Mouse (Mus musculus) bone marrow, adult 2 months (tissue): ENCODE data around the gene Prdm9. TPM values are rescaled to one million over a fixed set of nuclear protein-coding genes. Genes with fewer than 3 reads are reported as not detected.

Experiments used
- H3K27ac ChIP-seq: fragments of 200-500 bp; 2 replicates; pipeline ENCODE4 v1.5.1; 2012; ENCODE audit warnings: low read depth, mild to moderate bottlenecking, control low read depth, inconsistent platforms, low read length; ENCODE audit not compliant: control insufficient read depth, poor library complexity, insufficient read depth
- H3K4me1 ChIP-seq: fragments of 200-500 bp; 2 replicates; pipeline ENCODE4 v1.6.1; 2011; ENCODE audit warnings: low read length; ENCODE audit not compliant: control insufficient read depth, insufficient read depth
- H3K4me3 ChIP-seq: fragments of 200-500 bp; replicated peaks from 2 replicates; pipeline ENCODE3; 2011; ENCODE audit warnings: mild to moderate bottlenecking, low read depth, low read length, control low read depth; ENCODE audit not compliant: control insufficient read depth
- CTCF ChIP-seq: fragments of 200-500 bp; IDR thresholded peaks from 2 replicates; pipeline ENCODE4 v1.5.1; 2011; ENCODE audit warnings: low read length, control low read depth; ENCODE audit not compliant: control insufficient read depth, insufficient read depth
- POLR2A ChIP-seq: fragments of 200-500 bp; IDR thresholded peaks from 2 replicates; pipeline ENCODE4 v1.6.1; 2011; ENCODE audit warnings: low read depth, mild to moderate bottlenecking, control low read depth, low read length, borderline replicate concordance; ENCODE audit not compliant: control insufficient read depth
- WGBS: fragments of 180-500 bp; shearing (Covaris S2); methylation state at CpG from one replicate; pipeline ENCODE4 v1.1.7; 2018; 5-methylcytosine and 5-hydroxymethylcytosine counted together
- polyA plus RNA-seq: library from polyadenylated mRNA; stranded (reverse); fragments of >200 nt; gene quantifications from 2 replicates; pipeline ENCODE4 v1.2.4, GENCODE M21; 2011; ENCODE audit warnings: low replicate concordance; ENCODE audit not compliant: missing spikeins, insufficient read depth, insufficient read length

Prdm9 gene
- polyA plus RNA-seq, 1 experiment = 5.7 TPM

DNA sequence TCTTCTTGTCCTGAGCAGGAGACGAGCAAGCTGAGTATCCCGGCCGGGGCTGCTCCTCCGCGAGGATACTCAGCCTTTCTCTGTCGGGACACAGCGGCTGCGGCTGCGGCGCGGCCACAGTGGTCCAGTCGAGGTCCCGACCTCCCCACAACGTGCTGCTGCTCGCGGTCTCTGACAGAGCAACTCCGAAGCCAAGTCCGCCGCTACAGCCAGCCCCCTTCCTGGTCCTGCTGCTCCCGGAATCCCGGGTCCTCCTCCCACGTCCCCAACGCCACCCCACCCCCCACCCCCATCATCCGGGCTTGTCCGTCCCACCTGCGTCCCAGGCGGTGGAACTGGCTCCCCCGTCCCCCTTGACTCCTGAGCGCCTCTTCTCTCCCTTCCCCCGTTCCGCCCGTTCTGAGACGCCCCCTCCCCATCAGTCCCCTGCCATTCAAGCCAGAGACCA lies 27.7 kb downstream of the Prdm9 start:
- Histone ChIP-seq H3K4me3 (peak overlapping the region; percentile 27), H3K27ac (no peak overlapping the region), H3K4me1 (no peaks in the 10 kb centered on the region; the same call in 1 of the 2 replicates)
- TF ChIP-seq CTCF (no peak), POLR2A (no peak)
- WGBS = 4% methylated on average over 33 of the region's 33 CpGs

DNA sequence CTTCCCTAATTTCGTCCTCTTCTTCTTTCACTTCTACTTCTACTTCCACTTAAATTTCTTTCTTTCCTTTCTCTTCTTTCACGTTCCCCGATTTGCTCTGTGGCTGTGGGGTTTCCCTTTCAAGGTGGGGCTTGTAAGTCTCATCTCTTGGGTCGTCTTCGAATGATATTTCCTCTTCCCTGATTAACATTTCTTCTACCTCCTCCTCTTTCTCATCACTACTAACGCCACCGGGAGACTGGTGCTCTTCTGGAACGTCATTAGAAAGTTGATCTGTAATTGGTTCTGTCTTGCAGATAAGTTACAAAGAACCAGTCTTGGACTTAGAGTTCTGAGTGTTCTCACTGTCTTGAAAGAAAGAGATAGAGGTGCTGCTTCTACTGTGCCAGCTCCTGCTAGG lies 28.2 kb downstream of the Prdm9 start:
- WGBS = 3% methylated on average over 8 of the region's 8 CpGs
- Histone ChIP-seq H3K4me3 (no peak overlapping the region), H3K27ac (no peak overlapping the region), H3K4me1 (no peaks in the 10 kb centered on the region; the same call in 1 of the 2 replicates)
- TF ChIP-seq CTCF = no peak
- TF ChIP-seq POLR2A = no peak

- TF ChIP-seq POLR2A = no peak
- Histone ChIP-seq H3K4me3 (no peak overlapping the region), H3K4me1 (no peaks in the 10 kb centered on the region; the same call in 1 of the 2 replicates), H3K27ac (no peak overlapping the region)
- WGBS = 45% methylated on average over 11 of the region's 11 CpGs
Observed at GRCm38 (mm10) chr17:15535162-15535800, 28.9 kb downstream of the Prdm9 start.

- WGBS = 30% methylated on average over 5 of the region's 5 CpGs
- TF ChIP-seq POLR2A = no peak
- 0 out of 2 replicates have a peak, but pooled peaks have one; percentile 17 for TF ChIP-seq CTCF
- Histone ChIP-seq H3K4me1 (peaks cover 1% of the 10 kb centered on the region; the same call in 1 of the 2 replicates), H3K4me3 (no peak overlapping the region), H3K27ac (no peak overlapping the region)
Observed at GRCm38 (mm10) chr17:15530141-15530540, 34.0 kb downstream of the Prdm9 start.

GRCm38 (mm10) chr17:15528887-15529286 lies 35.3 kb downstream of the Prdm9 start:
- 9% methylated on average over 2 of the region's 2 CpGs for WGBS
- H3K4me3 ChIP-seq = no peak overlapping the region
- H3K4me1 ChIP-seq = peaks cover 1% of the 10 kb centered on the region; the same call in 1 of the 2 replicates
- H3K27ac ChIP-seq = no peak overlapping the region
- TF ChIP-seq POLR2A (no peak), CTCF (no peak)

- Histone ChIP-seq H3K27ac (no peak overlapping the region), H3K4me1 (peaks cover 1% of the 10 kb centered on the region; the same call in 1 of the 2 replicates), H3K4me3 (peak overlapping the region; percentile 10)
- TF ChIP-seq CTCF (no peak), POLR2A (no peak)
- 20% methylated on average over 3 of the region's 3 CpGs for WGBS
Observed at GRCm38 (mm10) chr17:15527811-15528136, 36.4 kb downstream of the Prdm9 start.

DNA sequence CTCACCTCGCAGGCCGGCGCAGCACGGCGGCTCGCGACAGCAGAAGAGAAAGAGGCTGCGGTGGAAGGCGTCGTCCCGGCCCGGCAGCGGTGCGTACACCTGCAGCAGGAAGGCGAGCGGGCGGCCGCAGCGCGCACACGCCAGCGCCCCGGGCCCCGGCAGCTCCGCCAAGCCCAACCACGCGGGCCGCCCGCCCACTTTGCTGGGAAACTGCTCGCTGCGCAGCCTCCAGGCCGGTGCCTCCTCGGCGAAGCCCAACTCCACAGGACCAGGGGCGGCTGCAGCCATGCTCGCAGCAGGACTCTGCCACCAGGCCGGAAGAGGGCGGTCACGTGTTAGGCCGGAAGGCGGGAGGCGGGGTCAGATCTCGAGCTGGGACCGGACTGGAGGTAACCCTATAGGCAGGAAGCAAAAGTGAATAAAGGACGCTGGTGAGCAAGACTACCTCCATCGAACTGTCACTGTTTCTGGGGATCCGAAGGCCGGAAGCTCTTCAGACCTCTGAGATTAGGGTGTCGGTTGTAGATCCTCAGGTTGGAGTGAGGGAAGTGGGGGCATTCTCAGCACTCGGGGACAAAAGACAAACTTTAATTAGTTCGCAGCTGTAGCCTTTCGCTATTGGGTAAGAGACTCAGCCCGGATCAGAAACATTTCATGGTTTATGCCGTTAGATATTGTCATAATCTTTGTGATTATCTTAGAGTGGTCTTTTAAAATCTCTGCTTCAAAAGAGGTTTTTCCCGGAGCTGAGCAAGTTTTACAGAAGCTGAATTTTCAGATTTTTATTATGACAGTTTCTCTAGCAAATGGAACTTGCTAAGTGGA lies 37.0 kb downstream of the Prdm9 start, which contains the start of gene Pdcd2:
TSS of gene Pdcd2 (minus strand) at position 316 of the 825 bp plus-strand sequence.
- Histone ChIP-seq H3K4me3 (peak within 1 kb of the TSS; percentile 95), H3K27ac (peak within 1 kb of the TSS; percentile 92), H3K4me1 (peaks cover 1% of the 10 kb centered on the region; the same call in 1 of the 2 replicates)
- TF ChIP-seq POLR2A = peak; percentile 95; the same call in 1 of the 2 replicates
- peak; percentile 21; the same call in 1 of the 2 replicates for TF ChIP-seq CTCF
- under 1% methylated on average over 55 of the region's 55 CpGs for WGBS

- TF ChIP-seq POLR2A = no peak
- no peak for TF ChIP-seq CTCF
- Histone ChIP-seq H3K4me3 (peak overlapping the region; percentile 59), H3K27ac (no peak overlapping the region), H3K4me1 (peaks cover 1% of the 10 kb centered on the region; the same call in 1 of the 2 replicates)
- WGBS = 17% methylated on average over 10 of the region's 10 CpGs
Observed at GRCm38 (mm10) chr17:15526304-15526703, 37.9 kb downstream of the Prdm9 start.

DNA sequence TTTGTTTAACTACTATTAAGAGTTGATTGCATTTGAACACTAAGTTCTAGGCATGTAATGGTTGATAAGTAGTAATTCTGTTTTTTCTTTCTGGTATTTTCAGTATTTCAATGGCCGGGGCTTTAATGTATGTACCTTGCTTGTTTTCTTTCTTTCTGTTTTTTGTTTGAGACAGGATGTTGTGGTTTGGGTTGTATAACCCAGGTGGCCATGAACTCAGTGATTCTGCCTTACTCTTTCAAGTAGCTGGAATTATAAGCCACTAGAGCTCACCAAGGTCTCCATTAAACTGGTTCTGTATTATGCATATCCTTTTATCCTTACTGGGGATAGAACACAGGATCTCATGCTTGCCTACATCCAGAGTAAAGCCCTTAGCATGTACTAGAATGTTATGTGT lies 45.4 kb downstream of the Prdm9 start:
- H3K4me3 ChIP-seq = no peak overlapping the region
- WGBS = 100% methylated on average over 1 of the region's 1 CpGs
- no peak for TF ChIP-seq POLR2A
- no peak for TF ChIP-seq CTCF
- H3K27ac ChIP-seq = no peak overlapping the region
- no peaks in the 10 kb centered on the region for H3K4me1 ChIP-seq
